Mouse (Mus musculus): ENCODE measurements around the gene Psmd6. TPM values are rescaled to one million over a fixed set of nuclear protein-coding genes. Genes with fewer than 3 reads are reported as not detected.

The Psmd6 gene
- total RNA-seq, 1 experiment, result 187 TPM

DNA sequence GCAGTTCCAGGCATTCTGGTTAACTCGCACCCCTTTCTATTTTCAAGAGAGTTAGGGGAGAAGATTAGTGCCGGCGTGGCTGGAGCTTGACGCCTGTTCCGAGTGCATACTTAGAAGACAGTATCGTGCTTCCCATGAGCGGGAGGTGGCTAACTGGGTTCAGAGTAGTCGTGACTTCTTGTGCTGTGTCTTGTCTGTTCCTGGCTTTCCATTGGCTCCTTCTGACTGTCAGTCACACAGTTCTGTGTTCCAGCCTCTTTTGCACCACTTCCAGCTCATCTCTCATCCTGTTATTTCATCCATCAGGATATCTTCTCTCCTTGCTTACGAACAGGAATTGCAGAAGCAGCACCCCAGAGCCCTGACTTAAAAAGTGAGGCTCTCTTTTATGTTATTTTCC lies 19.5 kb downstream of the Psmd6 start:
- Histone ChIP-seq H3K9me3 (ENCODE audit: control insufficient read depth, insufficient read depth, low read depth, low read length) (no peaks in the 10 kb centered on the region), H3K4me3 (ENCODE audit: insufficient read depth in 1 of 2, low read depth in 1 of 2, low read length in 2 of 2, poor library complexity in 1 of 2, severe bottlenecking in 1 of 2) (no peak overlapping the region), H3K27ac (ENCODE audit: insufficient read depth, low read depth, low read length, poor library complexity, severe bottlenecking) (no peak overlapping the region), H3K36me3 (ENCODE audit: control insufficient read depth, insufficient read depth, low read length, poor library complexity, severe bottlenecking) (no peaks in the 10 kb centered on the region; the same call in 1 of the 2 replicates), H3K9ac (ENCODE audit: insufficient read depth, low read depth, low read length, poor library complexity, severe bottlenecking) (no peak overlapping the region), H3K4me1 (ENCODE audit: control insufficient read depth in 2 of 2, insufficient read depth in 2 of 2, low read length in 2 of 2, poor library complexity in 1 of 2) (no peaks in the 10 kb centered on the region)
- TF ChIP-seq CHD2 (IDR thresholded peaks at IDR 0.05; ENCODE audit: low read depth, low read length) (no peak), ZC3H11A (IDR thresholded peaks at IDR 0.05; ENCODE audit: borderline replicate concordance, low read depth, low read length) (no peak), HCFC1 (IDR thresholded peaks at IDR 0.05; ENCODE audit: borderline replicate concordance, insufficient read depth, low read length) (no peak), ZNF384 (IDR thresholded peaks at IDR 0.05; ENCODE audit: low read depth, low read length) (no peak), MAFK (IDR thresholded peaks at IDR 0.05; ENCODE audit: insufficient read depth, low read depth, low read length) (no peak)
- in situ Hi-C loops (cut with MboI; ENCODE audit: low sequenced_read_pairs in 2 of 2, unreplicated experiment in 2 of 2), result no loop called here
- no peak for DNase-seq (ENCODE audit: low read depth, low spot score)

DNA sequence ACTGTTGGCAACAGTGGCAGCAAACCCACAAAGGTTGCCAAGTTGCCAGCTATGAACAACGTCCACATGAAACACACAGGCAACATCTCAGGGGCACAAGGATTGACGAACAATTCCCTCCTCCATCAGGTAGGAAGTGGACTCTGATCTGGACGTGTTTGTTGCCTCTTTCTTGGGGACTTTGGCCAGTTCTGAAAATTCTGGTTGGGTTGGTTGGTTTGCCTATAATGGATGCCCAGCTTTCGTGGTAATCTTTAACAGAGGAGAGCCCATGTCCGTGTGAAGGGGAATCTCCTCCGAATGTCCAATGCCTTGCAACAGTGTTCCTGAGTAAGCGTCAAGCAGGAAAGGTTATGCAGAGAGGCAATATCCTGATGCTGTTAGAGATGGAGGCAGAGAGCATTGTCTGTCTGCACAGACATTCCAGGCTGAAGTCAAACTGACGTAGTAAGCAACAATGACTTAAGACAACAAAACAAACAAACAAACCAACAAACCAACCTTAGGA lies 20.0 kb downstream of the Psmd6 start:
- Histone ChIP-seq H3K4me1 (ENCODE audit: control insufficient read depth in 2 of 2, insufficient read depth in 2 of 2, low read length in 2 of 2, poor library complexity in 1 of 2) (no peaks in the 10 kb centered on the region), H3K4me3 (ENCODE audit: insufficient read depth in 1 of 2, low read depth in 1 of 2, low read length in 2 of 2, poor library complexity in 1 of 2, severe bottlenecking in 1 of 2) (no peak overlapping the region), H3K9me3 (ENCODE audit: control insufficient read depth, insufficient read depth, low read depth, low read length) (no peaks in the 10 kb centered on the region), H3K27ac (ENCODE audit: insufficient read depth, low read depth, low read length, poor library complexity, severe bottlenecking) (no peak overlapping the region), H3K36me3 (ENCODE audit: control insufficient read depth, insufficient read depth, low read length, poor library complexity, severe bottlenecking) (no peaks in the 10 kb centered on the region; the same call in 1 of the 2 replicates), H3K9ac (ENCODE audit: insufficient read depth, low read depth, low read length, poor library complexity, severe bottlenecking) (no peak overlapping the region)
- no peak for TF ChIP-seq HCFC1 (IDR thresholded peaks at IDR 0.05; ENCODE audit: borderline replicate concordance, insufficient read depth, low read length)
- in situ Hi-C loops (cut with MboI; ENCODE audit: low sequenced_read_pairs in 2 of 2, unreplicated experiment in 2 of 2), result no loop called here
- DNase-seq (ENCODE audit: low read depth, low spot score), result no peak

DNA sequence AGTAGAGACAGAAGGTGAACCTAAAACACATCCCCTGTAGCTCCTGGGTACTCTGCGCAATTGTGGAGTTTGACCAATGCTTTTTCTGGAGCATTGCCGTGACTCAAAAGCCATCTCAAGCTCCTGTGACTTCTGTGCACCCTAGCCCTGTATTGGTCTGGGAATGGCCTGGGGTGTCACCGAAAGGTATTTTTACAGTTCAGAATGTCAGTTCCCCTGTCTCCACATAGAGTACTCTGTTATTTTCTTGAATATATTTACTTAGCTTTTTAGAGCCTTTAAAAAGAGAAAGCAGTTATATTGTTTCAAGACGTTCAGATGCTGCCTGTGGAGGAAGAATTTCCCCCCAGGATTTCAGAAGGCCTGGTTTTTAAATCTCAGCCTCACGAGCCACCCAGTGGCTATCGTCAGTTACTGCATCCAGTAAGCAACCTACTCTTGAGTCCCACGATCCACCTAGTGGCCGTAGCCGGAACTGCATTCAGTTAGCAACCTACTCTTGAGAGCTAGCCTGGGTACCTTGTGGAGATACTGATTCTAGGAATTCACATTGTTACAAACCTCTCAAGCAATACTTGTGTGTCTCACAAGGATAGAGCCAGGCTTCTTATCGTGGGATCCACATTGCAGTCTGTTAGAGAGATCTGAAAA lies 22.3 kb downstream of the Psmd6 start:
- in situ Hi-C loops (cut with MboI; ENCODE audit: low sequenced_read_pairs in 2 of 2, unreplicated experiment in 2 of 2), result no loop called here
- H3K9ac ChIP-seq (ENCODE audit: insufficient read depth, low read depth, low read length, poor library complexity, severe bottlenecking), result no peak overlapping the region
- H3K36me3 ChIP-seq (ENCODE audit: control insufficient read depth, insufficient read depth, low read length, poor library complexity, severe bottlenecking), result no peaks in the 10 kb centered on the region; the same call in 1 of the 2 replicates
- H3K27ac ChIP-seq (ENCODE audit: insufficient read depth, low read depth, low read length, poor library complexity, severe bottlenecking), result no peak overlapping the region
- TF ChIP-seq ZNF384 (IDR thresholded peaks at IDR 0.05; ENCODE audit: low read depth, low read length) (0 out of 2 replicates have a peak, but pooled peaks have one; percentile 18), ZC3H11A (IDR thresholded peaks at IDR 0.05; ENCODE audit: borderline replicate concordance, low read depth, low read length) (peak; percentile 65; the same call in 1 of the 2 replicates), MAFK (IDR thresholded peaks at IDR 0.05; ENCODE audit: insufficient read depth, low read depth, low read length) (no peak)
- H3K4me1 ChIP-seq (ENCODE audit: control insufficient read depth in 2 of 2, insufficient read depth in 2 of 2, low read length in 2 of 2, poor library complexity in 1 of 2), result peaks cover 0 to 4% of the 10 kb centered on the region in 2 experiments; a peak in 1 of 4 replicates
- H3K9me3 ChIP-seq (ENCODE audit: control insufficient read depth, insufficient read depth, low read depth, low read length), result no peaks in the 10 kb centered on the region
- H3K4me3 ChIP-seq (ENCODE audit: insufficient read depth in 1 of 2, low read depth in 1 of 2, low read length in 2 of 2, poor library complexity in 1 of 2, severe bottlenecking in 1 of 2), result no peak overlapping the region
- peak; percentile 81 for DNase-seq (ENCODE audit: low read depth, low spot score)

DNA sequence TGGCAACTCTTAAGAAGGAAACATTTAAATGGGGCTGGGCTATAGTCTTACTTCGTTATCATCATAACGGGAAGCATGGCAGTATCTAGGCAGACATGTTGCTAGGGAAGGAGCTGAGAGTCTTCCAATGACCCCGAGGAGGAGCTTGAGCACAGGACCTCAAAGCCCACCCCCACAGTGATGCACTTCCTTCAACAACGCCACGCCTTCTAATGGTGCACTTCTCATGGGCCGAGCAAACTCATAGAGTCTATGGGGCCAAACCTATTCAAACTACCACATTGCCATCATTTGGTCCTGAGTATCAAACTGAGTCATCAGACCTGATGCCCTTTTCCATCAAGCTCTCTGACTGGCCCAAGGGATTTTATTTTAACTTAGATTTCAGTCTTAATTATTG lies 30.2 kb downstream of the Psmd6 start:
- Histone ChIP-seq H3K36me3 (ENCODE audit: control insufficient read depth, insufficient read depth, low read length, poor library complexity, severe bottlenecking) (no peaks in the 10 kb centered on the region), H3K27ac (ENCODE audit: insufficient read depth, low read depth, low read length, poor library complexity, severe bottlenecking) (no peak overlapping the region), H3K9ac (ENCODE audit: insufficient read depth, low read depth, low read length, poor library complexity, severe bottlenecking) (no peak overlapping the region), H3K4me1 (ENCODE audit: control insufficient read depth in 2 of 2, insufficient read depth in 2 of 2, low read length in 2 of 2, poor library complexity in 1 of 2) (peaks cover 0 to 4% of the 10 kb centered on the region in 2 experiments; a peak in 1 of 4 replicates), H3K9me3 (ENCODE audit: control insufficient read depth, insufficient read depth, low read depth, low read length) (no peaks in the 10 kb centered on the region), H3K4me3 (ENCODE audit: insufficient read depth in 1 of 2, low read depth in 1 of 2, low read length in 2 of 2, poor library complexity in 1 of 2, severe bottlenecking in 1 of 2) (no peak overlapping the region)
- in situ Hi-C loops (cut with MboI; ENCODE audit: low sequenced_read_pairs in 2 of 2, unreplicated experiment in 2 of 2), result no loop called here
- DNase-seq (ENCODE audit: low read depth, low spot score), result no peak
- no peak for TF ChIP-seq CHD2 (IDR thresholded peaks at IDR 0.05; ENCODE audit: low read depth, low read length)
- TF ChIP-seq ZC3H11A (IDR thresholded peaks at IDR 0.05; ENCODE audit: borderline replicate concordance, low read depth, low read length), result no peak
- TF ChIP-seq MAFK (IDR thresholded peaks at IDR 0.05; ENCODE audit: insufficient read depth, low read depth, low read length), result no peak
